Comparison of ENCODE assay signal across 8 mouse cellular contexts in genomic region chr7:134671003-134671461, GRCm38 (mm10). TPM values are rescaled to one million over a fixed set of nuclear protein-coding genes. Genes with fewer than 3 reads are reported as not detected.
DNase-seq lines count a peak whose midpoint lies in the region; ATAC-seq and TF ChIP-seq lines count a peak whose summit lies in the region.

No protein-coding gene starts in this region.

- intact Hi-C loops in heart, adult 2 months (cut with DNase I): loop anchor here (2.0 to 5.0 kb wide), 3 partner anchors 22 to 99 kb away; no protein-coding TSS in a partner anchor

- peak; percentile 8; the same call in 1 of the 2 replicates for ATAC-seq in frontal cortex, adult (ENCODE audit: low TSS enrichment)
- ATAC-seq in kidney, embryonic 14.5 days (ENCODE audit: low FRiP score, low TSS enrichment): peak; percentile 14; the same call in 1 of the 2 replicates
- ATAC-seq in stomach, embryonic 15.5 days (ENCODE audit: insufficient read depth, low FRiP score, low read depth): peak; percentile 59

- peak overlapping the region; percentile 57 for H3K4me2 ChIP-seq in kidney, embryonic 14.5 days (replicated peaks; ENCODE audit: low read depth, low read length)
- H3K4me2 ChIP-seq in stomach, embryonic 15.5 days: peak overlapping the region; percentile 63

- TF ChIP-seq POLR2A in cortical plate, adult 2 months (IDR thresholded peaks at IDR 0.05; ENCODE audit: extremely low read depth, insufficient read depth, low read length): no peak
- TF ChIP-seq POLR2A in heart, adult 2 months (IDR thresholded peaks at IDR 0.05; ENCODE audit: insufficient read depth, low read depth, low read length): no peak

- TF ChIP-seq CTCF in cortical plate, adult 2 months (IDR thresholded peaks at IDR 0.05; ENCODE audit: extremely low read depth, insufficient read depth, low read length): no peak
- TF ChIP-seq CTCF in heart, adult 2 months (IDR thresholded peaks at IDR 0.05): no peak

- no peaks in the 10 kb centered on the region; the same call in 1 of the 2 replicates for H3K79me2 ChIP-seq in heart, adult 2 months (replicated peaks; ENCODE audit: control insufficient read depth, insufficient read depth, low read length)

- no peaks in the 10 kb centered on the region for H3K9me3 ChIP-seq in kidney, embryonic 14.5 days (ENCODE audit: control insufficient read depth, low read length)
- no peaks in the 10 kb centered on the region for H3K9me3 ChIP-seq in stomach, embryonic 15.5 days

- no peaks in the 10 kb centered on the region for H3K27me3 ChIP-seq in heart, adult 2 months (ENCODE audit: control insufficient read depth, insufficient read depth, low read length)
- H3K27me3 ChIP-seq in kidney, embryonic 14.5 days (ENCODE audit: control insufficient read depth, insufficient read depth, low read length): no peaks in the 10 kb centered on the region; the same call in 1 of the 2 replicates
- H3K27me3 ChIP-seq in stomach, embryonic 15.5 days (replicated peaks): no peaks in the 10 kb centered on the region

- no peaks in the 10 kb centered on the region for H3K4me1 ChIP-seq in cortical plate, adult 2 months (ENCODE audit: control insufficient read depth, insufficient read depth, low read length)
- peaks cover 14% of the 10 kb centered on the region for H3K4me1 ChIP-seq in heart, adult 2 months (ENCODE audit: control insufficient read depth, insufficient read depth, low read length)
- peaks cover 34% of the 10 kb centered on the region for H3K4me1 ChIP-seq in kidney, embryonic 14.5 days (ENCODE audit: control insufficient read depth, insufficient read depth, low read length)
- H3K4me1 ChIP-seq in stomach, embryonic 15.5 days: peaks cover 32% of the 10 kb centered on the region

- H3K27ac ChIP-seq in cortical plate, adult 2 months (ENCODE audit: insufficient read depth, low read length): peak overlapping the region; percentile 69; the same call in 1 of the 2 replicates
- H3K27ac ChIP-seq in heart, adult 2 months: peak overlapping the region; percentile 87
- H3K27ac ChIP-seq in kidney, embryonic 14.5 days (ENCODE audit: low read depth, low read length): peak overlapping the region; percentile 96
- peak overlapping the region; percentile 93 for H3K27ac ChIP-seq in stomach, embryonic 15.5 days

- 3% methylated on average over 28 of the region's 28 CpGs for WGBS in heart, adult 2 months
- under 1% methylated on average over 28 of the region's 28 CpGs for WGBS in kidney, embryonic 14.5 days
- 2% methylated on average over 28 of the region's 28 CpGs for WGBS in stomach, embryonic 15.5 days

- no peak for DNase-seq in frontal cortex, postnatal 14 days (ENCODE audit: low spot score in 2 of 2)
- DNase-seq in heart, adult 2 months: peak in 1 of 2 experiments; percentile 71
- peak; percentile 72 for DNase-seq in lung, postnatal 10 days
- no peak for DNase-seq in right cerebral cortex, postnatal 36 days (ENCODE audit: low spot score in 2 of 2)

- H3K9ac ChIP-seq in heart, adult 2 months (ENCODE audit: low read depth, low read length): peak overlapping the region; percentile 91
- peak overlapping the region; percentile 97 for H3K9ac ChIP-seq in kidney, embryonic 14.5 days (ENCODE audit: low read depth, low read length)
- H3K9ac ChIP-seq in stomach, embryonic 15.5 days: peak overlapping the region; percentile 86

- H3K4me3 ChIP-seq in cortical plate, adult 2 months (ENCODE audit: insufficient read depth, low read length): peak overlapping the region; percentile 39
- H3K4me3 ChIP-seq in heart, adult 2 months: peak overlapping the region; percentile 77
- peak overlapping the region; percentile 83 for H3K4me3 ChIP-seq in kidney, embryonic 14.5 days (ENCODE audit: low read length)
- H3K4me3 ChIP-seq in stomach, embryonic 15.5 days (replicated peaks): peak overlapping the region; percentile 79

- H3K36me3 ChIP-seq in heart, adult 2 months (ENCODE audit: control insufficient read depth, insufficient read depth, low read length): no peaks in the 10 kb centered on the region
- H3K36me3 ChIP-seq in kidney, embryonic 14.5 days (ENCODE audit: control insufficient read depth, insufficient read depth, low read length): no peaks in the 10 kb centered on the region
- no peaks in the 10 kb centered on the region; the same call in 1 of the 2 replicates for H3K36me3 ChIP-seq in stomach, embryonic 15.5 days

- TF ChIP-seq EP300 in heart, adult 2 months (IDR thresholded peaks at IDR 0.05; ENCODE audit: insufficient read depth, low read depth, low read length): no peak

RNA-seq across cellular contexts. Expression of gene Dock1, which starts 0.6 kb away (rescaled TPM):
- 13.0 and 14.3 TPM in 2 replicates for polyA plus RNA-seq in cortical plate, adult 2 months (2012; rRNA removed)
- 10 to 100 TPM; 25.4 to 25.6 TPM for total RNA-seq in heart, adult 2 months (2021)
- polyA plus RNA-seq in heart, adult 2 months (2012; rRNA removed): 8.3 and 13.3 TPM in 2 replicates
- 32.0 and 60.6 TPM in 2 replicates for polyA plus RNA-seq in kidney, embryonic 14.5 days (2014; fragmentation: Nextera tagmentation; extraction: Ambion mirVana)
- 29.0 and 31.8 TPM in 2 replicates for polyA plus RNA-seq in stomach, embryonic 15.5 days (2015; fragmentation: Nextera tagmentation; extraction: Ambion mirVana)

Comparison
In these comparisons a context has a peak if more than half of its experiments do, and no peak if none do; other contexts are left out.
1. ATAC-seq: peak in every context shown above with its lines; median percentile 59 in stomach, embryonic 15.5 days; 14 in kidney, embryonic 14.5 days; 8 in frontal cortex, adult.